Mouse (Mus musculus): ENCODE data around the gene C1qtnf6. TPM values are rescaled to one million over a fixed set of nuclear protein-coding genes. Genes with fewer than 3 reads are reported as not detected.

The C1qtnf6 gene
- total RNA-seq, 4 experiments from 2014 or later, result 1.7 to 4.0 (median 2.0) TPM

DNA sequence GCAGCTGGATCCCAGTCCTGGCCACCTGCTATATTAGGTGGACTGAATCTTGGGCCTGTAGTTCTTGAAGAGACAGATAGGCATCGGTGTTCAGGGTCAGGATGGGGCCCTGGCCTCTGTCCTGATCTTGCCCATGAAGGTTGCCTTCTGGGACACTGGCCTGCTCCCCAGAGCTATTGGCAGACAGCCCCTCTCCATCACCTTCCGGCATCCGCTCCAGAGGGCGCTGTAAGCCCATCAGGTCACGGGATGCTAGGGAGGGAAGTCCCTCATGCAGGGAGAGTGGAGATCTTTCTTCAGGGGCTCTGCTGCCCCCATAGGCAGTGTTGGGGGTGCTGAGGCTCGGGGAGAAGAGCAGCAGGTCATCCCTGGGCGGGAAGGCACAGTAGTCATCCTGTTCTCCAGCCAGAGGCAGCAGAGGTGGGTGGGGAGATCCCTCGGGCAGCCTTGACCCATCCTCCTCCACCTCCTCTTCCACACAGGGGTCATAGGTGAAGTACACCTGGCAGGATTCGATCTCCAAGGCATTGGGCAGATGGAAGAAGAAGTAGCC, 49.7 kb downstream of the C1qtnf6 start:
- no peak for DNase-seq (ENCODE audit: low spot score in 2 of 2)

DNA sequence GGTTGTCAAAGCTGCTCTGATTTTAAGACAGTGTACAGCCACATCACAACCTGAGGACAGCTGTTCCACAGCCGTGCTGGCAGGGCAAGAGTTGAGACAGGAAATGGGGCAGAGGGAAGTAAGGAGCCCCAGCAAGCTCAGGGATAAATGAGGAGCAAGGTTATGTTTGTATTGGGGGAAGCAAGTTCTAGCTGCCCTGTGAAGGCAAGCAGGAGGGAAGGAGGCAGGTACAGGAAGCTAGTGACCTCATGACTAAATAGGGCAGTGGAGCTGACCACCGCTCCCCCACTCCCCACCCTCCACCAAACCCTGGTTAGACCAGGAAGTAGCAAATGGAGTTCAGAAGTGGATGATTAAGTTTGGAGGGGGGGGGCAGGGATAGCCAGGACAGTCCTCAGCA, 50.2 kb downstream of the C1qtnf6 start:
- DNase-seq (ENCODE audit: low spot score in 2 of 2), result no peak

DNA sequence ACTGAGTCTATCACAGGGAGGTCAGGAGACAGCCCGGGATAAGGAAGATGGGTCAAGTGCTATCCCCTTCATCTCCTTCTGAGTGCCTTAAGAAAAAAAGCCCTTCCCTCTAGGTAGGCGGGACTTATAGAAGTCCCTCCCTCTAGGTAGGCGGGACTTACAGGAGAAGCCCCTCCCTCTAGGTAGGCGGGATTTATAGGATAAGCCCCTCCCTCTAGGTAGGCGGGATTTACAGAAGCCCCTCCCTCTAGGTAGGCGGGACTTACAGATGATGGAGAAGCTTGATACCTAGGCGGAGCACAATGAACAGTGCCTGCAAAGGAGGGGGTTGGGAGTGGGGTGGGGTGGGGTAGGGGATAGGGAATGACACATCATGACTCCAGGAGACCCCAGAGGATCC, 51.1 kb downstream of the C1qtnf6 start:
- DNase-seq (ENCODE audit: low spot score in 2 of 2), result no peak

DNA sequence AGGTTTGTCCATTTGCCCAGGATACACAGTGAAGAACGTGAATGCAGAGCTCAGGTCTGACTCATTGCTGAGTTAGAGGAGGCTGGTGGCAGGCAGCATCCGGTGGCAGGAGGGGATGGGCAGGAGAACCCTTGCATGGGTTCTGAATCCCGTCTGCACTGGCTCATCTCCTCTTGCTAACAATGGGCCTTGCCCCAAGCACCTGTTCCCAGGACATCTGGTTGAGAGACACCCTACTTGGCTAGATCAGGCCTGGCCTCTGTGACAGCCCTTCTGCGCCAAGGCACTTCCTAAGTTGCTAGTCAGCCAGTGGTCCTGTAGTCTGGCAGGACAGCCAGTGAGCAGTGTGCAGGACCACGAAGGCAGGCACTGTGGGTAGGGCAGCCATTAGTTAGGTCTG, 51.7 kb downstream of the C1qtnf6 start:
- no peak for DNase-seq (ENCODE audit: low spot score in 2 of 2)

DNA sequence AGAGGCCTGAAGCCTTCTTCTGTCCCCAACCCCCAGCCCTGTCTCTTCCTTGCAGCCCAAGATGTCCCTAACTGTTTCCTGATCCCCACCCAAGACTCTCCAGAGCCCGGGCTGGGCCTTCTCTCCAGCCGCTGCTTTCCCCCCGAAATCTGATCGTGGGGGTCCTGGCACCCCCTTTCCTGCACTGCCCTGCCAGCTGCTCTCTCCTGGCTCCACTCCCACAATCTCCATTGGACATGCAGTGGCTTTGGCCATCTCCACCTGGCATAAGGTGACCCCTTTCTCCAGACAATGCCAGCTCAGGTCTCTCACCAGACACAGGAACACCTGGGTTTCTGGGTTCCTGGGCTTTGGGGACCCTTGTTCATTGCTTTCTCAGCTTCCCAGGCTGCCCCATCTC, 53.1 kb downstream of the C1qtnf6 start:
- DNase-seq (ENCODE audit: low spot score in 2 of 2), result no peak

DNA sequence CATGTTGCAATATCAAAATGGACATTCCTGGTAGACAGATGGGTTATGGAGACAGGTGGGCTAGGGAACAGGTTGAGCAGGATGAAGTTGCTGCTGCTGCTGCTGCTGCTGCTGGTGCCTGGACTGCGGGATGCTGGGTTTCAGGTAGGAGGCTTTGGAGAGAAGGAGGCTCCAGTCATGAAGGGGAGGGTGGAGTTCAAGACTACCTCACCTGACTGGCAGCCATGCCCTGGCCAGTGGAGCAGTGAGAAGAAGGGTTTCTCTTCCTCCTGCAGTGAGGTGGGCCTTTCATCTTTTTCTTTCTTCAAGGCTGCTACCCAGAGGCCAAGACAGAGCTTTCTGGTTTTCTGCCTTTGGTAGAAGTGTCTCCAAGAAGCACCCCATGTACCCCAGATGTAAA, 54.3 kb downstream of the C1qtnf6 start:
- DNase-seq (ENCODE audit: low spot score in 2 of 2), result no peak

DNA sequence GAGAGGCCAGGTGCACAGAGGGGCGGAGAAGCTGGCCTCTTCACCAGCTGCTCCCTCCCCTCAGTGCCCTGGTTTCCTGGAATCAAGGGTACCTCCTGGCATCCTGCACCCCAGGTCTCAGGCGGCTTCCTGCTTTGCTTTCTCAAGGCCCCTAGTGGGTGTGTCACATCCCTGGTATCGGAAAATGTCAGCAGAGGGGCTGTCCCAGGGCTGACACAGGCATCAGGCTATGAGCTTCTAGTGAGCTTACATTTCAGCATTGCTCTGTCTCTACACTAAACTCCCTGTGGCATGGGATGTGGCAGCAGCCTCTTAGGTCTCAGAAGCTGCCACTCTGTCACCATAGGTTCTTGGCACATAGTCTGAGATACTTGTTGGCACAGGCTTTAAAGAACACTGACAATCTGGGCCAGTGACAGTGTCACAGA, 55.6 kb downstream of the C1qtnf6 start:
- no peak for DNase-seq (ENCODE audit: low spot score in 2 of 2)

DNA sequence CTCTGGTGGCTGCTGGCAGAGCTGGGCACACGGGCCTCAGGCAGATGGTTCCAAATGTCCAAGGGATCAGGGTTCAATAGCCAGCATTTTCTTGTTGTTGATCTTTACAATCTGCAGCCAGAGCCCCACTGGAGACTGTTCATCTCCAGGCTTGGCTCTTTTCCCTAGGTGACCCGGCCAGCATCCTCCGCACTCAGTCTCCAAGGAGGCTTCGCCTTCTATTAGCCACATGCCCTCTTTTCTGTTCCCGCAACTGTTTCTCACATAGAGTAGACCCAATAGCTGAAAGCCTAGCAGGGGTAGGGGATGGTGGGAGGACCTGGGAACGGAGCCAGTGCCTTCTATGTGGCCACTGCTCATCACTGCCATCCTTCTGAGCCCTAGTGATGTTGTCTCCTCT, 57.8 kb downstream of the C1qtnf6 start:
- DNase-seq (ENCODE audit: low spot score in 2 of 2), result no peak

Other genes with a start within 250 kb of the C1qtnf6 start
- gene Csf2rb2, start 225.7 kb downstream of the C1qtnf6 start, total RNA-seq (2022), result 1 to 10 TPM in 2 of 4 experiments, under 1 TPM in 2; 0.27 to 3.0 (median 1.2) TPM
- 1 to 10 TPM in 3 of 4 experiments, under 1 TPM in 1; 0.83 to 5.7 (median 2.2) TPM for gene Csf2rb, start 205.7 kb downstream of the C1qtnf6 start, total RNA-seq (2022)
- gene Tex33, start 135.5 kb downstream of the C1qtnf6 start, total RNA-seq (2022), result not detected
- gene Tst, start 125.5 kb downstream of the C1qtnf6 start, total RNA-seq (2022), result 10 to 100 TPM; 33.6 to 37.8 (median 36.0) TPM
- 10 to 100 TPM; 31.4 to 38.1 (median 34.6) TPM for gene Mpst, start 125.0 kb downstream of the C1qtnf6 start, total RNA-seq (2022)
- 100 to 1,000 TPM; 299 to 358 (median 333) TPM for gene Kctd17, start 102.9 kb downstream of the C1qtnf6 start, total RNA-seq (2022)
- 1 to 10 TPM; 1.1 to 1.7 (median 1.2) TPM for gene Tmprss6, start 62.8 kb downstream of the C1qtnf6 start, total RNA-seq (2022)
- gene Il2rb, start 36.1 kb downstream of the C1qtnf6 start, total RNA-seq (2022), result under 1 TPM; 0.26 to 0.94 (median 0.42) TPM
- gene Sstr3, start 13.3 kb upstream of the C1qtnf6 start, total RNA-seq (2022), result 10 to 100 TPM; 16.2 to 23.4 (median 18.3) TPM
- 1 to 10 TPM; 1.3 to 8.2 (median 4.9) TPM for gene Rac2, start 41.4 kb upstream of the C1qtnf6 start, total RNA-seq (2022)
- 10 to 100 TPM in 3 of 4 experiments, 1 to 10 TPM in 1; 9.1 to 26.0 (median 17.3) TPM for gene Cyth4, start 65.6 kb upstream of the C1qtnf6 start, total RNA-seq (2022)
- 100 to 1,000 TPM; 136 to 151 (median 145) TPM for gene Elfn2, start 187.4 kb upstream of the C1qtnf6 start, total RNA-seq (2022)
- gene Mfng, start 242.1 kb upstream of the C1qtnf6 start, total RNA-seq (2022), result 1 to 10 TPM; 4.2 to 8.9 (median 6.4) TPM

All from left cerebral cortex, adult 8-10 months (tissue).